ENCODE assay signal across 8 mouse cellular contexts in the genomic region with DNA sequence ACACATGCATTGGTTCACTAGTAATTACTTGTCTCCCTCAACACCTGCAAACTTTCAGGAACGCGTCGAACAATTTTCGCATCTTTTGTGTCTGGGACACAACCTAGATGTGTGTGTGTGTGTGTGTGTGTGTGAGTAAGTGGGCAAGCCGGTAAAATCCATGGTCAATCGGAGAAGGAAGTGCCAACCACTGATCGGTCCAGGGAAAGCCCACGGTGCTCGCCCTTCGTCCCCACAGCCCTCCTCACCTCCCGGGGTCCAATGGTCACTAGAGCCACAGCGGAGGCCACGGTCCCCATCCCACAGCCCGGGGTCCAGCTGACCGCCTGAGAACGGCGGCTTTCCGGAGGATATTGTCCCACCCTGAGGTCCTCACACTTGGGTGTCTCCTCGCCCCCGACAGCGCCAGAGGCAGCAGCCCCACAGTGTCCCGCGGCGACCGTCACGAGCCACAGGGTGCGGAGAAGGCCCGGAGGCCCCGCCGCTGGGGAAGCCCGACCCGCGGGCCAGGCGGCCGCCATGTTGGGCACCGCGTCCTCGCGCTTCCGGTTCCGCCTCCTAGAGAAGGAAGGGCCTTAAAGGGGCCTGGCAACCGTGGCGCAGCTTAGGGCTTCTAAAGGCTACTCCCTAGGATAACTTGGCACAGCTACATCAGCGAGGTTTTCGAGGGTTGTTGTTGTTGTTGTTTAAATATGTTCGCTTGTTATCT. TPM values are rescaled to one million over a fixed set of nuclear protein-coding genes. Genes with fewer than 3 reads are reported as not detected.
A peak's percentile ranks its signal among the peaks of the same experiment; 100 is the strongest.
DNase-seq lines count a peak whose midpoint lies in the region; ATAC-seq and TF ChIP-seq lines count a peak whose summit lies in the region.

Gene Tm2d1, minus strand, starts transcription at position 591 of the 709 bp plus-strand sequence.

- peak within 1 kb of the TSS; percentile 86 for H3K9ac ChIP-seq in intestine, postnatal 0 days (ENCODE audit: low read depth, low read length)
- peak within 1 kb of the TSS; percentile 92 for H3K9ac ChIP-seq in midbrain, embryonic 11.5 days (ENCODE audit: low read length)

- peaks cover 10% of the 10 kb centered on the region for H3K4me1 ChIP-seq in embryonic facial prominence, embryonic 10.5 days
- no peaks in the 10 kb centered on the region for H3K4me1 ChIP-seq in intestine, postnatal 0 days (replicated peaks; ENCODE audit: control insufficient read depth, insufficient read depth, low read length)
- no peaks in the 10 kb centered on the region for H3K4me1 ChIP-seq in midbrain, embryonic 11.5 days (ENCODE audit: control insufficient read depth, insufficient read depth, low read length)

- H3K27me3 ChIP-seq in embryonic facial prominence, embryonic 10.5 days (replicated peaks; ENCODE audit: low read depth, poor library complexity, severe bottlenecking) = 0 out of 2 replicates have a peak, but pooled peaks cover 4% of the 10 kb centered on the region
- H3K27me3 ChIP-seq in intestine, postnatal 0 days (replicated peaks; ENCODE audit: control insufficient read depth, insufficient read depth, low read length) = no peaks in the 10 kb centered on the region
- H3K27me3 ChIP-seq in midbrain, embryonic 11.5 days (ENCODE audit: control insufficient read depth, insufficient read depth, low read length) = no peaks in the 10 kb centered on the region

- peak within 1 kb of the TSS; percentile 95 for H3K4me3 ChIP-seq in embryonic facial prominence, embryonic 10.5 days
- H3K4me3 ChIP-seq in intestine, postnatal 0 days (ENCODE audit: low read depth, low read length) = peak within 1 kb of the TSS; percentile 83
- peak within 1 kb of the TSS; percentile 85 for H3K4me3 ChIP-seq in midbrain, embryonic 11.5 days (ENCODE audit: low read depth, low read length)

- no peaks in the 10 kb centered on the region for H3K9me3 ChIP-seq in embryonic facial prominence, embryonic 10.5 days
- no peaks in the 10 kb centered on the region for H3K9me3 ChIP-seq in intestine, postnatal 0 days (ENCODE audit: control insufficient read depth)
- H3K9me3 ChIP-seq in midbrain, embryonic 11.5 days (ENCODE audit: control insufficient read depth, low read length) = no peaks in the 10 kb centered on the region

- H3K36me3 ChIP-seq in embryonic facial prominence, embryonic 10.5 days (replicated peaks) = peaks cover 16% of the 10 kb centered on the region
- peaks cover 3% of the 10 kb centered on the region; the same call in 1 of the 2 replicates for H3K36me3 ChIP-seq in intestine, postnatal 0 days (ENCODE audit: control insufficient read depth, insufficient read depth)
- H3K36me3 ChIP-seq in midbrain, embryonic 11.5 days (ENCODE audit: control insufficient read depth, insufficient read depth, low read length) = no peaks in the 10 kb centered on the region

- H3K4me2 ChIP-seq in intestine, postnatal 0 days (replicated peaks; ENCODE audit: low read depth) = peak within 1 kb of the TSS; percentile 66
- H3K4me2 ChIP-seq in midbrain, embryonic 11.5 days = peak within 1 kb of the TSS; percentile 57

- intact Hi-C loops in left cerebral cortex, postnatal 4 days (cut with DNase I) = no loop called here

- ATAC-seq in intestine, postnatal 0 days = peak; percentile 94
- peak; percentile 97 for ATAC-seq in midbrain, embryonic 11.5 days (ENCODE audit: low FRiP score)

- WGBS in embryonic facial prominence, embryonic 10.5 days = under 1% methylated on average over 46 of the region's 46 CpGs
- under 1% methylated on average over 46 of the region's 46 CpGs for WGBS in intestine, postnatal 0 days
- 1% methylated on average over 46 of the region's 46 CpGs for WGBS in midbrain, embryonic 11.5 days

- peak; percentile 92 for DNase-seq in adrenal gland, postnatal 14 days
- peak; percentile 89 for DNase-seq in embryonic facial prominence, embryonic 10.5 days (ENCODE audit: low spot score)
- DNase-seq in gonadal fat pad, adult 2 months (ENCODE audit: low read depth) = no peak
- DNase-seq in left cerebral cortex, postnatal 4 days = peak; percentile 84
- DNase-seq in midbrain, embryonic 11.5 days (ENCODE audit: low spot score, missing footprints) = peak; percentile 96
- peak; percentile 82 for DNase-seq in right cerebral cortex, postnatal 4 days
- DNase-seq in yolk sac, embryonic 10.5 days (ENCODE audit: low spot score) = peak; percentile 82

- H3K27ac ChIP-seq in embryonic facial prominence, embryonic 10.5 days (replicated peaks) = peak within 1 kb of the TSS; percentile 98
- peak within 1 kb of the TSS; percentile 78 for H3K27ac ChIP-seq in intestine, postnatal 0 days (ENCODE audit: low read depth, low read length)
- 0 out of 2 replicates have a peak within 1 kb of the TSS, but pooled peaks have one; percentile 42 for H3K27ac ChIP-seq in midbrain, embryonic 11.5 days (ENCODE audit: low read depth, low read length)

- no peak for TF ChIP-seq CTCF in intestine, postnatal 0 days (IDR thresholded peaks at IDR 0.05; ENCODE audit: low read depth)

RNA-seq across cellular contexts. Expression of gene Tm2d1, which starts in this region (rescaled TPM):
- 36.9 and 39.1 TPM in 2 replicates for total RNA-seq in adrenal gland, postnatal 14 days (2021)
- 70.4 and 73.0 TPM in 2 replicates for polyA plus RNA-seq in embryonic facial prominence, embryonic 10.5 days (2016; fragmentation: Nextera tagmentation; extraction: Ambion mirVana)
- 14.3 and 16.8 TPM in 2 replicates for polyA plus RNA-seq in gonadal fat pad, adult 2 months (2012; rRNA removed)
- polyA plus RNA-seq in intestine, postnatal 0 days (2015; fragmentation: Nextera tagmentation; extraction: Ambion mirVana) = 106 and 113 TPM in 2 replicates
- 10 to 100 TPM; 35.8 to 36.3 TPM for total RNA-seq in left cerebral cortex, postnatal 4 days (2021)
- 98.4 and 106 TPM in 2 replicates for polyA plus RNA-seq in midbrain, embryonic 11.5 days (2014; fragmentation: Nextera tagmentation; extraction: Ambion mirVana)

Comparison
In these comparisons a context has a peak if more than half of its experiments do, and no peak if none do; other contexts are left out.
1. H3K27ac ChIP-seq: peak in every context shown above with its lines; median percentile 98 in embryonic facial prominence, embryonic 10.5 days; 78 in intestine, postnatal 0 days; 42 in midbrain, embryonic 11.5 days.